Mouse (Mus musculus) ES-Bruce4 (cell line): ENCODE data around the gene Trim17.

ENCODE experiments used
- CTCF ChIP-seq: IDR thresholded peaks from one replicate; pipeline ENCODE4 v1.8.1; 2011; ENCODE audit warnings: low read depth, low read length
- EP300 ChIP-seq: IDR thresholded peaks from 2 replicates; pipeline ENCODE4 v1.6.1; 2011; ENCODE audit warnings: low read depth, low read length; ENCODE audit not compliant: insufficient read depth
- POLR2A ChIP-seq: IDR thresholded peaks from one replicate; pipeline ENCODE4 v1.8.1; 2011; ENCODE audit warnings: low read length; ENCODE audit not compliant: insufficient read depth

DNA sequence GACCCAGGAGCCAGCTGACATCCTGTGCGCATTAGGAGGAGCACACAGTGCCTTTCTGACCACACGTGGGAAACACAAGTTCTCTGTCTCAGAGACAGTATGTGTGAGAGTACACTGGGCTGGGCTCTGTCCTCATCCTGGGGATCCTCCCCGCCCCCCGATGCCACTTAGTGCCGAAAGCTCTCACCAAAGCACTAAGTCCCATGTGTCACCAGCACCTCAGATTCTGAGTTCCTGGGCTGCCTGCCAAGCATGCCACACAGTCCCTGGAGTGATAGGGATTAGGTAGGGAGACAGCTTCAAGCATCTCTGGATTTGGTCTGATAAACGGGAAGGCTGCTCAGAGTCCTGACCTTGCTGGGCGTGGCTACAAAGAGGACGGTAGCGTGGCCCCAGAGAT lies 36.3 kb downstream of the Trim17 start:
- TF ChIP-seq CTCF (no peak), POLR2A (no peak), EP300 (no peak)
